Mouse (Mus musculus) inflammation-experienced regulatory T-cells, adult 6 months (primary cell): ENCODE results near the gene Zfp688. TPM values are rescaled to one million over a fixed set of nuclear protein-coding genes. Genes with fewer than 3 reads are reported as not detected.
"Not testable (repeated sequence)": the region's sequence is repeated elsewhere in the genome, so short reads cannot be mapped to it uniquely, and the experiment has no call there.

Experiments used
- ATAC-seq: one replicate; pipeline ENCODE4 v1.8.0; 2017
- polyA plus RNA-seq, 3 experiments: library from polyadenylated mRNA; unstranded; fragments of 100-300 nt; shearing (Covaris generic); gene quantifications; one replicate each; pipeline ENCODE4 v1.2.1; 2017

The Zfp688 gene
- 10 to 100 TPM; 15.5 to 20.4 (median 16.4) TPM for polyA plus RNA-seq

GRCm38 (mm10) chr7:127421388-127422191, at the start of gene Zfp688:
Gene Zfp688, minus strand, starts transcription at chr7:127422068.
- peak; percentile 99 for ATAC-seq

DNA sequence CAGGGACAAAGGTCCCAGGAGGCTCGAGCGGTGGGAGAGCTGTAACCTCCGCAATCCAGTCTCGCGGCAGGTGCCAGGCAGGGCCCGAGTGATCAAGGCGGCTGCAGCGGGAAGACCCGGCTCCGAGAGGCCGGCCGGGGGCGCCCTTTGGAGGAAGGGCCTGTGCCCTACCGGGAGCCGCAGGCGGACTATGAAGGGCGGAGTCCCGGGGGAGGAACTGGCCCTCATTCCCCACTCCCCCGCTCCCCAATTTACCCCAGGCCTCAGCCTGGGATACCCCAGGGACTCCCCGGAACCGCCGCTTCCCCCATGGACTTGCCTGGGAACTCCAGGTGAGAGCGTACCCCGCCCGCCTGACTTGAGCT, 49.8 kb upstream of the Zfp688 start:
- ATAC-seq = no peak

GRCm38 (mm10) chr7:127470743-127471645, 49.1 kb upstream of the Zfp688 start:
- ATAC-seq = peak; percentile 93

DNA sequence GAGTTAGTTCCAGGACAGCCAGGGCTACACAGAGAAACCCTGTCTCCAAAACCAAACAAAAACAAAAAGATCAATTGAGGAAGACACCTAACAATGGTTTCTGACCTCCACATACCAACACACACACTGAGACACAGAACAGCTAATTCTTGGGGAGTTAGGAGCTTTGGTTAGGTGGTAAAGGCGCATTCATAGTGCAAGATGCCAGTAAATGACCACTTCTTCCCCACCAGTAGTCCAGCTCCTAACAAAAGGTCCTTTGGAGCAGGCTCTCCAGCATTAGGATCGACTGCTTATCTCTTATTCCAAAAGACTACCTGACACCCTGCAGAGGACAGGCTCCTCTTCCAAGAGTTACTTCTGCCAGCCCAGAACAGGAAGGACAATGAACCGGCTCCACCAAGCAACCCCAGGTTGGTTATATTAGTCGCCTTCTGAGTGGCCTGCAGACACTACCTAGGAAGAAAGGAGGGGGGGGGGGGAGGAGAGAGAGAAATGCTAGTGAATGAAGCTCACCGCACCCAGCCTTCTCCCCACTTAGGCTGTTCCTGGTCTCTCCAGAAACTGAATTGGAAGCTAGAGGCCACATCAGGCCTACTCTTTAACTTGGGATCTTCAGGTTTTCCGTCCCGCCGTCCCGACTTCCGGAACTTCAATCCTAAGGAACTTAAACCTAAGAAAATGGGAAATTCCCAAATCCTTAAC, 48.3 kb upstream of the Zfp688 start:
- ATAC-seq = no peak

DNA sequence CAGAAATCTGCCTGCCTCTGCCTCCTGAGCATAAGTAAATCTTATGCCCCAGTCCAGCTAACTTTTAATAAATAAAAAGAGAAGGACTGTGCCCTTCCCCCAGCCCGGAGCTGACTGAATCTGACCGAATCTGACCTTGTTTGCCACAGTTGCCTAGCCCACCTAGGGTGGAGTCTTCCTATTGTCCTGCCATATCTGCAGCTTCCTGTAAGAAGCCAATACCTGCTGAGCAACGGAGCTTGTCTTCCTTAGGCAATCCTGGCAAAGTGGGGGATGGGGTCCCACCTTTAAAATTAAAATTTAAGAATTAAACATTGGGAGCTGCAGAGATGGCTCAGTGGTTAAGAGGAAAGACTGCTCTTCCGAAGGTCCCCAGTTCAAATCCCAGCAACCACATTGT, 44.7 kb upstream of the Zfp688 start:
- ATAC-seq = no peak

GRCm38 (mm10) chr7:127465670-127466069, 43.8 kb upstream of the Zfp688 start:
- not testable (repeated sequence) for ATAC-seq

GRCm38 (mm10) chr7:127465191-127465590, 43.3 kb upstream of the Zfp688 start:
- no peak for ATAC-seq

- not testable (repeated sequence) for ATAC-seq
Measured at GRCm38 (mm10) chr7:127459311-127459710, 37.4 kb upstream of the Zfp688 start, which contains the start of gene Prr14. Gene Prr14, plus strand, starts transcription at chr7:127459611.

GRCm38 (mm10) chr7:127458371-127459122, 36.7 kb upstream of the Zfp688 start:
- ATAC-seq = not testable (repeated sequence)

GRCm38 (mm10) chr7:127454905-127455304, 33.0 kb upstream of the Zfp688 start:
- no peak for ATAC-seq

DNA sequence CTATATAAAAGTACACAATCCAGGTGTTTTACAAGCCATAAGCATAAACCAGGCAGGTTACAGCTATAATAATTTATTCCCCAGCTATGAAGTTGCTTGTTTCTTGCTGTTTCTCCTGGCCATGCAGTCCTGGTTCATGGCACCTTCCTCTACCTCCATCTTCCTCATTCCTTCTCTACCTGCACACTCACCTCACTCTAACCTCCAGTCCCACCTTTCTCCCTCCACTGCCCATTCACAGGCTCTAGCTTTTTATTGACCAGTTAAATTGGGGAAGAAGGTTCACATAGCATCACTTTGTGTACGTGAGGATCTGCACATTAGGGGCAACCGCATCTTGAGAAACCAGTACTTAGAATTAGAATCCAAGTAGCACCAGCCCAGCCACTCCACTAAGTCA, 31.2 kb upstream of the Zfp688 start:
- no peak for ATAC-seq

GRCm38 (mm10) chr7:127449966-127450365, 28.1 kb upstream of the Zfp688 start:
- no peak for ATAC-seq

GRCm38 (mm10) chr7:127448521-127449300, 26.8 kb upstream of the Zfp688 start, which contains the start of gene Zfp689:
Gene Zfp689, minus strand, starts transcription at chr7:127449158.
- peak; percentile 92 for ATAC-seq

DNA sequence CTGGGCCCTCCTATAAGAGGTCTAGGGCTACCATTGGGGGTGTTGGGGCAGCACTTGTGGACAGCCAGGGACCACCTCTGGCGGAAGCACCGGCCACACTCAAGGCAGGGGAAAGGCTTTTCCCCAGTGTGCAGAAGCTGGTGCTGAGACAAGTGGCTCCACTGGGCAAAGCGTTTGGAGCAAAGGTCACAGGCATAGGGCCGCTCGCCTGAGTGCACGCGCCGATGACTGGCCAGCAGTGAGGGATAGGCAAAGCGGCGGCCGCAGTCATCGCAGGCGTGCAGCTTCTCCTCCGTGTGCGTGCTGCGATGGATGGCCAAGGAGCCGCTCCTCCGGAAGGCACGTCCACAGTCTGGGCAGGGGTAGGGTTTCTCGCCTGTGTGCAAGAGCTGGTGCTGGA, 22.1 kb upstream of the Zfp688 start:
- no peak for ATAC-seq

GRCm38 (mm10) chr7:127437724-127438123, 15.9 kb upstream of the Zfp688 start:
- ATAC-seq = no peak

DNA sequence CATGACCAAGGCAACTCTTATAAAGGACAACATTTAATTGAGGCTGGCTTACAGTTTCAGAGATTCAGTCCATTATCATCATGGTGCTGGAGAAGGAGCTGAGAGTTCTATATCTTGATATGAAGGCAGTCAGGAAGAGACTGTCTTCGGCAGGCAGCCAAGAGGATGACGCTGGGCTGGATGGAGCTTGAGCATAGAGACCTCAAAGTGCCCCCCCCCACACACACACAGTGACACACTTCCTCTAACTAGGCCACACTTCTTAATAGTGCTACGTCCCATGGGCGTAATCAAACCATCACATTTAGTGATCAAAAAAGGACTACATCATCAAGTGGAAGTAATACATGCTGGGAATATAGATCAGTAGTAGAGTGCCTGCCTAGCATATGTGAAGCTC, 13.3 kb upstream of the Zfp688 start:
- ATAC-seq = no peak

DNA sequence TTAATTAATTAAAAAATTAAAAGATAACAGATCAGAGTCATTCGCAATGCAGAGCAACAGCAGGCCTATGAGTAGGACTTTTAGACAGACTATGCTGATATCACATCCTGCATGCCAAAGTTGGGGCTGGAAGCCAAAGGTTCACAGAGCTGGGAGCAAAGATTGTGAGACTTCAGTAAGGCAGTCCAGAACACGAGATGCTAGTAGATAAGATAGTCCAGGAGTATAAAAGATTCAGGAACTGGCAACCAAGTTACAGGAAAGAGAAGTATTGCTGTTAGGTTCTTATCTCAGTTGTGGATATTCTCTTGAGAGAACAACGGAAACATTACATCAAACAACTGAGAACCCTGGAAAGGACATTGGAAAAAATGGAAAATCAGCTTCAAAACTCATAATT, 4.5 kb upstream of the Zfp688 start:
- ATAC-seq = no peak

DNA sequence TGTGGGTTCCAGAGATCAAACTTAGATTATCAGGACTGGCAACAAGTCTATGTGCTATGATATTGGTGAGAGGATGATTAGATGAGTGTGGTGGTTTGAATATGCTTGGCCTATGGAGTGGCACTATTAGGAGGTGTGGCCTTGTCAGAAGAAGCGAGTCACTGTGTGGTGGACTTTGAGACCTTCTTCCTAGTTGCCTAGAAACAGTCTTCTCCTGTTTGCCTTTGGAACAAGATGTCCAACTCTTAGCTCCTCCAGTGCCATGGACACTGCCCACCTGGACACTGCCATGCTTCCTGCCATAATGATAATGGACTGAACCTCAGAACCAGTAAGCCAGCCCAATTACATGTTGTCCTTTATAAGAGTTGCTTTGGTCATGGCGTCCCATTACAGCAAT, 4.0 kb upstream of the Zfp688 start:
- no peak for ATAC-seq

DNA sequence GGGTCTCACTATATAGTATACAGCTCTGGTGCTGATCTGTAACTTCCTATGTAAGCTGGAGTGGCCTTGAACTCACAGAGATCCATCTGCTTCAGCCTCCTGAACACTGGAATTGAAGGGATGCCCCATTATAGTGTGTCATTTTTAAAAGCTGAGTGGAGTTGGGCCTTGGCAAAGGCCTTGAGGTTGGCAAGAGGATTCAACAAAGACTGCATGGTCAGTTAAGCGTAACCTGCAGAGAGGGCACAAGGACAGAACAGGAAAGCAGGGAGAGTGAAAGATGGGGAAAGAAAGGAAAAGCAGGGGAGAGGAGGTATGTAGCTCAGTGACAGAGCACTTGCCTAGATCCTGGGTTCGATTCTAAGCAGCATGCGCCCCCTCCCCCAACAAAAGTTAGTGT, 3.4 kb upstream of the Zfp688 start:
- no peak for ATAC-seq

- no peak for ATAC-seq
Measured at GRCm38 (mm10) chr7:127422247-127422646, 379 bp upstream of the Zfp688 start.

DNA sequence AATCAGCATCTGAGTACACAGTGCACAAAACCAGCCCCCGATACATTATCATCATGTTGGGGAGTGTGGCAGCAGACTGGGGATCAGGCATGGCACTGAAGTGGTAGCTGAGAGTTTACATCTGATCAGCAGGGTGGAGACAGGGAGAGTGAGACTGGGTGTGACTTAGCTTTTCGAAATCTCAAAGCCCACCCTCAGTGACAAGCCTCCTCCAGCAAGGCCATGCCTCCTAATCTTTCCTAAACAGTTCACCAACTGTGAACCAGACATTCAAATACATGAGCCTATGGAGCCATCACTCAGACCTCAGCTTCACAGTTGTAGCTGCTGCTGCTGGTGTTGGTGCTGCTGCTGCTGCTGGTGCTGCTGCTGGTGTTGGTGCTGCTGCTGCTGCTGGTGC, 10.4 kb downstream of the Zfp688 start:
- no peak for ATAC-seq
